Comparison of ENCODE assay signal across 8 mouse cellular contexts in genomic region chr13:37509352-37509851, GRCm38 (mm10).
A peak's percentile ranks its signal among the peaks of the same experiment; 100 is the strongest.
DNase-seq lines count a peak whose midpoint lies in the region; ATAC-seq and TF ChIP-seq lines count a peak whose summit lies in the region.

No protein-coding gene starts in this region.

- peak overlapping the region; percentile 53 for H3K4me2 ChIP-seq in heart, embryonic 13.5 days
- peak overlapping the region; percentile 19; the same call in 1 of the 2 replicates for H3K4me2 ChIP-seq in limb, embryonic 15.5 days
- H3K4me2 ChIP-seq in midbrain, postnatal 0 days (ENCODE audit: low read depth, low read length, poor library complexity, severe bottlenecking) = no peak overlapping the region

- TF ChIP-seq CTCF in C2C12 (IDR thresholded peaks at IDR 0.05; ENCODE audit: control insufficient read depth, insufficient read depth, insufficient read length) = no peak
- TF ChIP-seq CTCF in midbrain, postnatal 0 days (IDR thresholded peaks at IDR 0.05) = no peak

- no peaks in the 10 kb centered on the region for H3K79me3 ChIP-seq in C2C12 (ENCODE audit: low read depth)

- peak overlapping the region; percentile 71 for H3K9ac ChIP-seq in heart, embryonic 13.5 days
- H3K9ac ChIP-seq in limb, embryonic 15.5 days = no peak overlapping the region
- H3K9ac ChIP-seq in midbrain, postnatal 0 days (replicated peaks; ENCODE audit: low read length, poor library complexity, severe bottlenecking) = no peak overlapping the region

- H3K27ac ChIP-seq in heart, embryonic 13.5 days (replicated peaks) = peak overlapping the region; percentile 90
- peak overlapping the region; percentile 76 for H3K27ac ChIP-seq in limb, embryonic 15.5 days
- no peak overlapping the region for H3K27ac ChIP-seq in midbrain, postnatal 0 days (ENCODE audit: low read depth, low read length)

- no peaks in the 10 kb centered on the region for H3K79me2 ChIP-seq in C2C12 (ENCODE audit: control insufficient read depth, insufficient read depth)

- H3K27me3 ChIP-seq in C2C12 (ENCODE audit: control insufficient read depth, insufficient read depth, insufficient read length) = no peaks in the 10 kb centered on the region
- no peaks in the 10 kb centered on the region for H3K27me3 ChIP-seq in heart, embryonic 13.5 days (replicated peaks)
- H3K27me3 ChIP-seq in limb, embryonic 15.5 days = no peaks in the 10 kb centered on the region
- H3K27me3 ChIP-seq in midbrain, postnatal 0 days (ENCODE audit: insufficient read depth, low read length) = no peaks in the 10 kb centered on the region

- 1% methylated on average over 11 of the region's 12 CpGs for WGBS in heart, embryonic 13.5 days
- WGBS in limb, embryonic 15.5 days = 23% methylated on average over 12 of the region's 12 CpGs
- 26% methylated on average over 11 of the region's 12 CpGs for WGBS in midbrain, postnatal 0 days

- ATAC-seq in heart, embryonic 13.5 days (ENCODE audit: extremely low read depth, insufficient number of reproducible peaks, low FRiP score, low TSS enrichment) = peak; percentile 47; the same call in 1 of the 2 replicates
- peak; percentile 61 for ATAC-seq in limb, embryonic 15.5 days (ENCODE audit: insufficient number of reproducible peaks, low FRiP score, low TSS enrichment, low read depth)
- ATAC-seq in midbrain, postnatal 0 days (ENCODE audit: low FRiP score) = no peak

- H3K36me3 ChIP-seq in C2C12 (ENCODE audit: control insufficient read depth, insufficient read depth) = no peaks in the 10 kb centered on the region
- no peaks in the 10 kb centered on the region for H3K36me3 ChIP-seq in heart, embryonic 13.5 days
- no peaks in the 10 kb centered on the region for H3K36me3 ChIP-seq in limb, embryonic 15.5 days
- no peaks in the 10 kb centered on the region for H3K36me3 ChIP-seq in midbrain, postnatal 0 days (ENCODE audit: insufficient read depth, low read length)

- H3K4me1 ChIP-seq in heart, embryonic 13.5 days = peaks cover 61% of the 10 kb centered on the region
- H3K4me1 ChIP-seq in limb, embryonic 15.5 days = peaks cover 49% of the 10 kb centered on the region
- peaks cover 5% of the 10 kb centered on the region; the same call in 1 of the 2 replicates for H3K4me1 ChIP-seq in midbrain, postnatal 0 days (ENCODE audit: insufficient read depth, low read length)

- H3K4me3 ChIP-seq in C2C12 (ENCODE audit: insufficient read depth, poor library complexity, severe bottlenecking) = no peak overlapping the region
- no peak overlapping the region; the same call in 1 of the 2 replicates for H3K4me3 ChIP-seq in heart, embryonic 13.5 days
- H3K4me3 ChIP-seq in limb, embryonic 15.5 days = no peak overlapping the region
- H3K4me3 ChIP-seq in midbrain, postnatal 0 days (ENCODE audit: low read depth, low read length) = no peak overlapping the region

- H3K9me3 ChIP-seq in heart, embryonic 13.5 days = no peaks in the 10 kb centered on the region
- H3K9me3 ChIP-seq in limb, embryonic 15.5 days = no peaks in the 10 kb centered on the region
- H3K9me3 ChIP-seq in midbrain, postnatal 0 days (ENCODE audit: low read length) = no peaks in the 10 kb centered on the region

- peak; percentile 49 for DNase-seq in c-Kit-positive CD71-positive TER-119-negative erythroid progenitor cells, embryonic 14.5 days (ENCODE audit: low read depth)
- DNase-seq in midbrain, postnatal 0 days (ENCODE audit: low spot score) = peak; percentile 67
- no peak for DNase-seq in cerebellum, adult 18-20 months
- no peak for DNase-seq in B cell, adult 2 months
- DNase-seq in urinary bladder, postnatal 10 days (ENCODE audit: low spot score) = no peak

- H3ac ChIP-seq in C2C12 (ENCODE audit: control insufficient read depth, insufficient read length, low read depth) = no peak overlapping the region

TF ChIP-seq in C2C12, 6 proteins besides CTCF, POLR2A, EP300 and RAD21:
- TF ChIP-seq MYOD1 (IDR thresholded peaks at IDR 0.05; ENCODE audit: control insufficient read depth, insufficient read length, low read depth) = peak; percentile 97
- no peak for TF ChIP-seq MAX (IDR thresholded peaks at IDR 0.05)

Comparison
In these comparisons a context has a peak if more than half of its experiments do, and no peak if none do; other contexts are left out.
1. DNase-seq: peak in c-Kit-positive CD71-positive TER-119-negative erythroid progenitor cells, embryonic 14.5 days (single experiment) and midbrain, postnatal 0 days (single experiment); none in cerebellum, adult 18-20 months (0 of 2), B cell, adult 2 months (0 of 2) and urinary bladder, postnatal 10 days (single experiment).